Mouse (Mus musculus): Measurements from ENCODE around the gene Wdr90. TPM values are rescaled to one million over a fixed set of nuclear protein-coding genes. Genes with fewer than 3 reads are reported as not detected.
"Not testable (repeated sequence)": the region's sequence is repeated elsewhere in the genome, so short reads cannot be mapped to it uniquely, and the experiment has no call there.

Wdr90 gene
- polyA plus RNA-seq, 1 experiment from 2014 or later, result 15.1 TPM

DNA sequence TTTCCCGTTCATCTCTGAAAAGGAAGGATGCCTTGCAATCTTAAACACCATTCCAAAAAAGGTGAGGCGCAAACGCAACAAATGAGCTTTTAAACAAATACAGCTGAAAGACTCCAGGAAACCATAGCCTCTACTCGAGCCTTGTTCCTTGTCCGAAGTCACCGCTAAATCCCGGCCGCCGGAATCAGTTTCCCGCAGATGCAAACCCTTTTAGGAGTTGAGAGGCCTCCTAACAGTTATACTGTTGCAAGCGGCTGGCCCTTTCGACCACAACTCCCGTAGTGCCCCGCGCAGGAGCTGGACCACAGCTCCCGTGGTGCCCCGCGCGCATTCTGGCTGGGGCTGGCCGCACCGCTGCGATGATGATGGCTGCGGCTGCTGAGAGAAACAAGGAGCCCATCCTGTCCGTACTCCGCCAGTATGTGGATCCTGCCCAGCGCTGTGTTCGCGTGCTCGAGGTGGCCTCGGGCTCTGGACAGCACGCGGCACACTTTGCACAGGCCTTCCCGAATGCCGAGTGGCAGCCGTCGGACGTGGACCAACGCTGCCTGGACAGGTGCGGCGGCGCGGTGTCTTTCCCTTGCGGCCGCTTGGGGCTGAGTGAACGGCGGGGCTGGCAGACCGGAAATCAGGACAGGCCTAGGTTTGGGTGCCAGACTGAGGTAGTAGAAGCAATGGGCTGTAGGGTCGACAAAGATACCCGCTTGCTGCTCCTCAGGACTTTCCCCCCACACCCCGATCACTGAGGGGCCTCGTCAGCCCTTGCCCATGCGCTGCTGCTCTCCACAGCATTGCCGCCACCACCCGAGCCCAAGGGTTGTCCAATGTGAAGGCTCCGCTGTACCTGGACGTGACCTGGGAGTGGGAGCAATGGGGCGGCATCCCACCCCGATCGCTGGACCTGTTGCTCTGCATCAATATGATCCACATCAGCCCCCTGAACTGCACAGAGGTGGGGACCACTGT lies 14.2 kb upstream of the Wdr90 start:
- H3K27me3 ChIP-seq (ENCODE audit: control insufficient read depth, insufficient read depth, low read length), result no peaks in the 10 kb centered on the region
- peak; percentile 89 for ATAC-seq (replicated peaks; ENCODE audit: insufficient number of reproducible peaks, low FRiP score, low TSS enrichment, low read depth)
- DNase-seq (ENCODE audit: low spot score), result peak; percentile 93
- H3K9me3 ChIP-seq (replicated peaks; ENCODE audit: control insufficient read depth, low read length), result no peaks in the 10 kb centered on the region
- under 1% methylated on average over 59 of the region's 59 CpGs for WGBS
- H3K4me1 ChIP-seq (ENCODE audit: control insufficient read depth, insufficient read depth, low read length), result peaks cover 5% of the 10 kb centered on the region; the same call in 1 of the 2 replicates
- H3K4me2 ChIP-seq (ENCODE audit: low read depth, low read length), result peak overlapping the region; percentile 92
- H3K36me3 ChIP-seq (replicated peaks; ENCODE audit: control insufficient read depth, insufficient read depth, low read depth, low read length), result no peaks in the 10 kb centered on the region; the same call in 1 of the 2 replicates
- peak overlapping the region; percentile 79 for H3K4me3 ChIP-seq (ENCODE audit: low read depth, low read length)
- peak overlapping the region; percentile 78 for H3K27ac ChIP-seq (replicated peaks; ENCODE audit: low read depth, low read length)
- H3K9ac ChIP-seq (replicated peaks; ENCODE audit: low read length), result peak overlapping the region; percentile 76

- H3K4me3 ChIP-seq (ENCODE audit: low read depth, low read length), result peak within 1 kb of the TSS; percentile 79
- WGBS, result 0% methylated on average over 25 of the region's 25 CpGs
- DNase-seq (ENCODE audit: low spot score), result peak; percentile 96
- H3K9ac ChIP-seq (replicated peaks; ENCODE audit: low read length), result peak within 1 kb of the TSS; percentile 76
- H3K27me3 ChIP-seq (ENCODE audit: control insufficient read depth, insufficient read depth, low read length), result no peaks in the 10 kb centered on the region
- peak within 1 kb of the TSS; percentile 92 for H3K4me2 ChIP-seq (ENCODE audit: low read depth, low read length)
- ATAC-seq (replicated peaks; ENCODE audit: insufficient number of reproducible peaks, low FRiP score, low TSS enrichment, low read depth), result 0 out of 2 replicates have a peak, but pooled peaks have one; percentile 15
- no peaks in the 10 kb centered on the region for H3K4me1 ChIP-seq (ENCODE audit: control insufficient read depth, insufficient read depth, low read length)
- no peaks in the 10 kb centered on the region for H3K9me3 ChIP-seq (replicated peaks; ENCODE audit: control insufficient read depth, low read length)
- H3K27ac ChIP-seq (replicated peaks; ENCODE audit: low read depth, low read length), result peak within 1 kb of the TSS; percentile 78
- H3K36me3 ChIP-seq (replicated peaks; ENCODE audit: control insufficient read depth, insufficient read depth, low read depth, low read length), result no peaks in the 10 kb centered on the region; the same call in 1 of the 2 replicates
Observed at GRCm38 (mm10) chr17:25874721-25875170, 13.4 kb upstream of the Wdr90 start, which contains the start of gene Mettl26. Gene Mettl26 (plus strand): TSS chr17:25875074.

- no peak for ATAC-seq (replicated peaks; ENCODE audit: insufficient number of reproducible peaks, low FRiP score, low TSS enrichment, low read depth)
- Histone ChIP-seq H3K36me3 (replicated peaks; ENCODE audit: control insufficient read depth, insufficient read depth, low read depth, low read length) (no peaks in the 10 kb centered on the region; the same call in 1 of the 2 replicates), H3K4me1 (ENCODE audit: control insufficient read depth, insufficient read depth, low read length) (no peaks in the 10 kb centered on the region), H3K9ac (replicated peaks; ENCODE audit: low read length) (peak overlapping the region; percentile 41), H3K27me3 (ENCODE audit: control insufficient read depth, insufficient read depth, low read length) (no peaks in the 10 kb centered on the region), H3K4me2 (ENCODE audit: low read depth, low read length) (peak overlapping the region; percentile 35), H3K9me3 (replicated peaks; ENCODE audit: control insufficient read depth, low read length) (no peaks in the 10 kb centered on the region), H3K4me3 (ENCODE audit: low read depth, low read length) (peak overlapping the region; percentile 79), H3K27ac (replicated peaks; ENCODE audit: low read depth, low read length) (no peak overlapping the region)
- 6% methylated on average over 14 of the region's 14 CpGs for WGBS
- no peak for DNase-seq (ENCODE audit: low spot score)
Observed at GRCm38 (mm10) chr17:25874148-25874720, 12.9 kb upstream of the Wdr90 start.

- Histone ChIP-seq H3K9ac (replicated peaks; ENCODE audit: low read length) (no peak overlapping the region), H3K4me3 (ENCODE audit: low read depth, low read length) (no peak overlapping the region), H3K4me2 (ENCODE audit: low read depth, low read length) (no peak overlapping the region), H3K27me3 (ENCODE audit: control insufficient read depth, insufficient read depth, low read length) (no peaks in the 10 kb centered on the region), H3K9me3 (replicated peaks; ENCODE audit: control insufficient read depth, low read length) (no peaks in the 10 kb centered on the region), H3K4me1 (ENCODE audit: control insufficient read depth, insufficient read depth, low read length) (no peaks in the 10 kb centered on the region), H3K27ac (replicated peaks; ENCODE audit: low read depth, low read length) (no peak overlapping the region), H3K36me3 (replicated peaks; ENCODE audit: control insufficient read depth, insufficient read depth, low read depth, low read length) (no peaks in the 10 kb centered on the region; the same call in 1 of the 2 replicates)
- ATAC-seq (replicated peaks; ENCODE audit: insufficient number of reproducible peaks, low FRiP score, low TSS enrichment, low read depth), result no peak
- DNase-seq (ENCODE audit: low spot score), result no peak
- 67% methylated on average over 11 of the region's 11 CpGs for WGBS
Observed at GRCm38 (mm10) chr17:25873405-25874147, 12.3 kb upstream of the Wdr90 start.

- H3K4me1 ChIP-seq (ENCODE audit: control insufficient read depth, insufficient read depth, low read length), result peaks cover 3% of the 10 kb centered on the region
- no peak for ATAC-seq (replicated peaks; ENCODE audit: insufficient number of reproducible peaks, low FRiP score, low TSS enrichment, low read depth)
Observed at GRCm38 (mm10) chr17:25872676-25873075, 11.4 kb upstream of the Wdr90 start.

DNA sequence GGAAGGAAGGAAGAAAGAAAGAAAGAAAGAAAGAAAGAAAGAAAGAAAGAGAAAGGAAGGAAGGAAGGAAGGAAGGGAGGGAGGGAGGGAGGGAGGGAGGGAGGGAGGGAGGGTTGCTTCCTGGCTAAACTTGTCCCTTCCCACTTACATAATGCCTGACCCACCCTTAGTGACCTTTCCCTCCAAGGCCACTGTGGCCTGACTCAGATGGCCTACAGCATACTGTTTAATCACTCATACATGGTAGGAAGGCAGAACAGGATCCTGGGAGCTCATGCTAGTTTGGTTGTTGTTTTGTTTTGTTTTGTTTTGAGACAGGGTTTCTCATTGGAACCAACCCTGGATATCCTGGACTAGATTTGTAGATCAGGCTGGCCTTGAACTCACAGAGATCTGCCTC lies 10.3 kb upstream of the Wdr90 start:
- not testable (repeated sequence) for H3K27me3 ChIP-seq (ENCODE audit: control insufficient read depth, insufficient read depth, low read length); H3K9ac ChIP-seq (replicated peaks; ENCODE audit: low read length); ATAC-seq (replicated peaks; ENCODE audit: insufficient number of reproducible peaks, low FRiP score, low TSS enrichment, low read depth); H3K4me1 ChIP-seq (ENCODE audit: control insufficient read depth, insufficient read depth, low read length); H3K4me2 ChIP-seq (ENCODE audit: low read depth, low read length); H3K36me3 ChIP-seq (replicated peaks; ENCODE audit: control insufficient read depth, insufficient read depth, low read depth, low read length); DNase-seq (ENCODE audit: low spot score); H3K4me3 ChIP-seq (ENCODE audit: low read depth, low read length); H3K27ac ChIP-seq (replicated peaks; ENCODE audit: low read depth, low read length); H3K9me3 ChIP-seq (replicated peaks; ENCODE audit: control insufficient read depth, low read length)

More at GRCm38 (mm10) chr17:25872676-25873075, 11.4 kb upstream of the Wdr90 start:
- Histone ChIP-seq H3K27ac (replicated peaks; ENCODE audit: low read depth, low read length) (no peak overlapping the region), H3K9me3 (replicated peaks; ENCODE audit: control insufficient read depth, low read length) (no peaks in the 10 kb centered on the region), H3K27me3 (ENCODE audit: control insufficient read depth, insufficient read depth, low read length) (no peaks in the 10 kb centered on the region), H3K9ac (replicated peaks; ENCODE audit: low read length) (no peak overlapping the region), H3K36me3 (replicated peaks; ENCODE audit: control insufficient read depth, insufficient read depth, low read depth, low read length) (no peaks in the 10 kb centered on the region), H3K4me2 (ENCODE audit: low read depth, low read length) (no peak overlapping the region), H3K4me3 (ENCODE audit: low read depth, low read length) (no peak overlapping the region)
- 77% methylated on average over 3 of the region's 3 CpGs for WGBS
- DNase-seq (ENCODE audit: low spot score), result no peak

DNA sequence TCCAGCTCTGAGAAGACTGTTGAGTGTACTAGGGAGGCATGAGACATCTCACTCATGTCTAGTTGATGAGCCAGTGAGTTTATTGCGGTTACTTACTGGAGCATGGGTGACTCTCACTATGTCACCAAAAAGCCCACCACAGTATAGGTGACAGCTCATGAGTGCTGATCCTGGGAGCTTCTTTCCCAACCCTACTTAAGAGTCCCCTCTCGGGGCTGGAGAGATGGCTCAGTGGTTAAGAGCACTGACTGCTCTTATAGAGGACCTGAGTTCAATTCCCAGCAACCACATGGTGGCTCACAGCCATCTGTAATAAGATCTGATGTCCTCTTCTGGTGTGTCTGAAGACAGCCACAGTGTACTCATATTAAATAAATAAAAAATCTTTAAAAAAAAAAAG lies 8.7 kb upstream of the Wdr90 start:
- Histone ChIP-seq H3K27ac (replicated peaks; ENCODE audit: low read depth, low read length) (no peak overlapping the region), H3K4me3 (ENCODE audit: low read depth, low read length) (no peak overlapping the region), H3K4me1 (ENCODE audit: control insufficient read depth, insufficient read depth, low read length) (peaks cover 6% of the 10 kb centered on the region), H3K27me3 (ENCODE audit: control insufficient read depth, insufficient read depth, low read length) (no peaks in the 10 kb centered on the region), H3K4me2 (ENCODE audit: low read depth, low read length) (no peak overlapping the region), H3K9me3 (replicated peaks; ENCODE audit: control insufficient read depth, low read length) (no peaks in the 10 kb centered on the region), H3K9ac (replicated peaks; ENCODE audit: low read length) (no peak overlapping the region), H3K36me3 (replicated peaks; ENCODE audit: control insufficient read depth, insufficient read depth, low read depth, low read length) (no peaks in the 10 kb centered on the region)
- ATAC-seq (replicated peaks; ENCODE audit: insufficient number of reproducible peaks, low FRiP score, low TSS enrichment, low read depth) (no peak), DNase-seq (ENCODE audit: low spot score) (no peak)
- 85% methylated on average over 2 of the region's 2 CpGs for WGBS
